Mouse (Mus musculus) E14TG2a.4 (cell line): Measurements from ENCODE around the gene Ikzf2.

ENCODE experiments used
- H3K27me3 ChIP-seq: 2 replicates; pipeline ENCODE4 v1.6.1; 2014; ENCODE audit warnings: low read length, control low read depth; ENCODE audit not compliant: insufficient read depth
- H3K36me3 ChIP-seq: 2 replicates; pipeline ENCODE4 v1.6.1; 2014; ENCODE audit warnings: low read length, control low read depth; ENCODE audit not compliant: insufficient read depth
- H3K4me1 ChIP-seq: replicated peaks from 2 replicates; pipeline ENCODE4 v1.6.1; 2014; ENCODE audit warnings: low read depth, low read length, control low read depth
- H3K4me3 ChIP-seq: replicated peaks from 2 replicates; pipeline ENCODE4 v1.5.1; 2014; ENCODE audit warnings: mild to moderate bottlenecking, low read length
- H3K9me3 ChIP-seq: 2 replicates; pipeline ENCODE4 v1.6.1; 2014; ENCODE audit warnings: low read length, control low read depth
- CTCF ChIP-seq: conservative IDR thresholded peaks from 2 replicates; pipeline ENCODE4 v1.5.1; 2014; ENCODE audit warnings: low read length
- NANOG ChIP-seq: IDR thresholded peaks from 2 replicates; pipeline ENCODE4 v1.6.1; 2014; ENCODE audit warnings: borderline replicate concordance, low read length, mixed read lengths
- POU5F1 ChIP-seq: IDR thresholded peaks from 2 replicates; pipeline ENCODE4 v1.6.1; 2014; ENCODE audit warnings: low read length, borderline replicate concordance

The Ikzf2 gene

GRCm38 (mm10) chr1:69506011-69506410 lies 181.0 kb downstream of the Ikzf2 start:
- H3K4me1 ChIP-seq: no peaks in the 10 kb centered on the region

DNA sequence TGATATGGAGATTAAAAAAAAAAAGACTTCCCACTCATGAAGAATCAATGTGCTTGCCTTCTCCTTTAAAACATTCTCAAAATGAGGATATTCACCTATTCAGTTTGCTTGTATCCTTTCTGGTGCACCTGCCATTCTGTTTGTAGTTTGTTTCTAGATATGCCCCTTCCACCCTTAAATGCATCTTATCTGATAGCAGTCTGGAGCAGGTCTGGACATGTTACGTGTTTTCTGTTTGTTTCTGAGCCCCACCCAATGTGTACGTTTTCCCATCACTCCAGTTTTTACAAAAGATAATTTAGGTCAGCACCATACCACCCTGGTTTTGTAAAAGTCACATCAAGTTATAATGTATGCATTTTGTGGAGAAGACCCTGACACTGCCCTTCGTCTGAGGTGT lies 186.7 kb downstream of the Ikzf2 start:
- H3K9me3 ChIP-seq: no peaks in the 10 kb centered on the region
- no peaks in the 10 kb centered on the region for H3K36me3 ChIP-seq
- TF ChIP-seq NANOG: no peak
- TF ChIP-seq POU5F1: no peak
- no peak overlapping the region for H3K4me3 ChIP-seq
- no peaks in the 10 kb centered on the region for H3K27me3 ChIP-seq
- H3K4me1 ChIP-seq: no peaks in the 10 kb centered on the region

More at GRCm38 (mm10) chr1:69506011-69506410, 181.0 kb downstream of the Ikzf2 start:
- no peaks in the 10 kb centered on the region for H3K9me3 ChIP-seq
- no peaks in the 10 kb centered on the region for H3K27me3 ChIP-seq
- H3K4me3 ChIP-seq: no peak overlapping the region
- no peaks in the 10 kb centered on the region for H3K36me3 ChIP-seq
- TF ChIP-seq CTCF (no peak), POU5F1 (no peak)

DNA sequence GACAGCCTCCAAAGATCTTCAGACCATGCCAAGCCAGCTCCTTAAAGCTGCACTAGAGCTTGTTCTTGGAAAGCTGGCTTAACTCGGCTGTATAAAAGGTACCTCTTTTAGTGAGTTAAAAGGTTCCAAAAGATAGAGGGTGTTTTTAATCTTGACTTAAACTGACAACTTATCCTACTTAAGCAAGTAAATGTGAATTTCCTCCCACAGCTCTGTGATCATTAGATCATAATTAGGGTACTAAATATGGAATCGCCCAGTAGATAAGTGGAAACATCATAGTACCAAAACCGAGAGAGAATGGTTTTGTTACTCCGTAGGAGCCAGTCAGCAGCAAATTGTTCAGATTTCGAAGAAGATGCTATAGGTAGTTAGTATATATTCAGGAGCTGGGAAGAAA lies 187.4 kb downstream of the Ikzf2 start:
- H3K4me3 ChIP-seq: no peak overlapping the region
- no peaks in the 10 kb centered on the region for H3K36me3 ChIP-seq
- H3K27me3 ChIP-seq: no peaks in the 10 kb centered on the region
- H3K9me3 ChIP-seq: no peaks in the 10 kb centered on the region
- no peaks in the 10 kb centered on the region for H3K4me1 ChIP-seq
- TF ChIP-seq POU5F1 (no peak), CTCF (no peak), NANOG (no peak)

GRCm38 (mm10) chr1:69498862-69499306 lies 188.2 kb downstream of the Ikzf2 start:
- H3K4me1 ChIP-seq: no peaks in the 10 kb centered on the region
- no peak for TF ChIP-seq CTCF
- H3K9me3 ChIP-seq: no peaks in the 10 kb centered on the region
- H3K36me3 ChIP-seq: no peaks in the 10 kb centered on the region
- no peaks in the 10 kb centered on the region for H3K27me3 ChIP-seq
- H3K4me3 ChIP-seq: no peak overlapping the region

DNA sequence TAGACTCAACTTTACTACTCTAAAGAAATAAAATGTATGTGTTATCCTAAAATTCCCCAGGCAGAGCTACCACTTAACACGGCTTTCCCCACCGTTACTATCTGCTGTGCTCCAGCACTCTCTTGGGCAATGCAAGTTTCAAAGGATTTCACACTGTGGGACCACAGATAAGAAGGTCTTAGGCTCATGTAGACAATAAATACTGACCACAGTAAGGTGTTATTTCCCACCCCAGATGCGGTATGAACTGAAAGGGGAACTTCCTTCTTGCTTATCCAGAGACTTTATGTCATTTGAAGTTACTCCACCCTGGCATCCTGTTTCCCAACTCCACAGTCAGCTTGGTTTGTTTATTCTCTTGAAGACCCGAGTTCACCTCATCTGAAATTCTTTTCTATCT lies 191.0 kb downstream of the Ikzf2 start:
- Histone ChIP-seq H3K9me3 (no peaks in the 10 kb centered on the region), H3K4me1 (no peaks in the 10 kb centered on the region), H3K27me3 (no peaks in the 10 kb centered on the region), H3K4me3 (no peak overlapping the region), H3K36me3 (no peaks in the 10 kb centered on the region)
- TF ChIP-seq POU5F1: no peak
- TF ChIP-seq NANOG: no peak
- no peak for TF ChIP-seq CTCF

- no peaks in the 10 kb centered on the region for H3K27me3 ChIP-seq
- TF ChIP-seq POU5F1: no peak
- no peak for TF ChIP-seq CTCF
- no peak for TF ChIP-seq NANOG
- no peaks in the 10 kb centered on the region for H3K36me3 ChIP-seq
- no peak overlapping the region for H3K4me3 ChIP-seq
- no peaks in the 10 kb centered on the region for H3K4me1 ChIP-seq
- H3K9me3 ChIP-seq: no peaks in the 10 kb centered on the region
Measured at GRCm38 (mm10) chr1:69493309-69494047, 193.6 kb downstream of the Ikzf2 start.

GRCm38 (mm10) chr1:69492013-69492412 lies 195.0 kb downstream of the Ikzf2 start:
- H3K27me3 ChIP-seq: no peaks in the 10 kb centered on the region
- H3K9me3 ChIP-seq: no peaks in the 10 kb centered on the region
- TF ChIP-seq NANOG (no peak), CTCF (no peak), POU5F1 (no peak)
- no peaks in the 10 kb centered on the region for H3K36me3 ChIP-seq
- no peak overlapping the region for H3K4me3 ChIP-seq
- H3K4me1 ChIP-seq: no peaks in the 10 kb centered on the region

- no peak overlapping the region for H3K4me3 ChIP-seq
- H3K27me3 ChIP-seq: no peaks in the 10 kb centered on the region
- TF ChIP-seq NANOG: no peak
- TF ChIP-seq CTCF: no peak
- TF ChIP-seq POU5F1: no peak
- H3K4me1 ChIP-seq: no peaks in the 10 kb centered on the region
- no peaks in the 10 kb centered on the region for H3K36me3 ChIP-seq
- no peaks in the 10 kb centered on the region for H3K9me3 ChIP-seq
Measured at GRCm38 (mm10) chr1:69489026-69489425, 198.0 kb downstream of the Ikzf2 start.

DNA sequence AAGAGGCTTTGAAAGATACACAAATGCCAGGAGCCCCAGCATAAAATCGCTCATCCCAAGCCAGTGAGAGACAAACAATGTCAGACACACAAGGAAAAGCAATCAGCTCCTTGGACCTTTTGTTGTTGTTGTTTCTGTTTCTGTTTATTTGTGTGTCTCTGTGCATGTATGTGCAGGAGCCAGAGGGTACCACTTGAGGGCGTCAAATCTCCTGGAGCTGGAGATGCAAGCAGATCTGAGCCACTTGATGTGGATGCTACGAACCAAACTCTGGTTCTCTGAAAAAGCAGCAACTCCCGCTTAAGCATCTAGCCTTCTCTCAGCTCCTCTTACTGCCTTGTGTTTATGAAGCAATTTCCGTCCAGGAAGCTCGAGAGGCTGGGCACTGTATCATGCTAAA lies 198.4 kb downstream of the Ikzf2 start:
- Histone ChIP-seq H3K36me3 (no peaks in the 10 kb centered on the region), H3K9me3 (no peaks in the 10 kb centered on the region), H3K4me3 (no peak overlapping the region), H3K4me1 (no peaks in the 10 kb centered on the region), H3K27me3 (no peaks in the 10 kb centered on the region)
- TF ChIP-seq NANOG (no peak), CTCF (no peak), POU5F1 (no peak)
